Mouse (Mus musculus) liver, adult 2 months (tissue): ENCODE data around the gene Pik3cb.

Experiments
- CTCF ChIP-seq: fragments of 200-500 bp; IDR thresholded peaks from 2 replicates; pipeline ENCODE4 v1.5.1; 2011; ENCODE audit warnings: low read depth, low read length, control low read depth
- POLR2A ChIP-seq: fragments of 200-500 bp; IDR thresholded peaks from 2 replicates; pipeline ENCODE4 v1.6.1; 2011; ENCODE audit warnings: low read length, control low read depth; ENCODE audit not compliant: insufficient read depth; ENCODE audit errors: extremely low read depth

DNA sequence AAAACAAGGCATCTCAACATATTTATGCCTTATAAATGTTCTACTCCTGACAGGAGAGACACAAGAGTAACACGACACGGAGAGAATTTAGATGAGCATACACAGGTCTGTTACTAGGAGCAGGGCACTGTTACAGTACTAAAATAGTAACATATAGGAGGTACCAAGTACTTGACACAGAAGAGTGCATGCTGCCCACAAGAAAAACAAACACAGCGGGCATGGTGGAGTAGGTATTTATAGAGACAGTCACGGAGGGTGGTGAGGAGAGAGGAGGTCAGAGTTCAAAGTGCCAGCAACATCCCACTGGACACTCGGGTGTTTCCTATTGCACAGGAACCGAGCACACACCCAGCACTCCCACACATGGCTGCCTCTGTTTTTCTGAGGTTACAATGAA is 90.7 kb downstream of the Pik3cb start:
- TF ChIP-seq CTCF = no peak
- no peak for TF ChIP-seq POLR2A
